Mouse (Mus musculus) G1E (cell line): ENCODE data around the gene Zcchc8.
"Not testable (repeated sequence)": the region's sequence is repeated elsewhere in the genome, so short reads cannot be mapped to it uniquely, and the experiment has no call there.

Source experiments
- CTCF ChIP-seq: IDR thresholded peaks from 2 replicates; pipeline ENCODE4 v1.5.1; 2012; ENCODE audit warnings: low read depth, low read length, inconsistent platforms, mixed read lengths
- GATA1 ChIP-seq: IDR thresholded peaks from 2 replicates; pipeline ENCODE4 v1.6.1; 2012; ENCODE audit warnings: borderline replicate concordance, low read length, inconsistent platforms, mixed read lengths
- GATA2 ChIP-seq: IDR thresholded peaks from 2 replicates; pipeline ENCODE4 v1.6.1; 2012; ENCODE audit warnings: low read depth, low read length, inconsistent platforms, borderline replicate concordance
- POLR2AphosphoS5 ChIP-seq: IDR thresholded peaks from 2 replicates; pipeline ENCODE4 v1.6.1; 2012; ENCODE audit warnings: low read depth, low read length, inconsistent platforms; ENCODE audit not compliant: insufficient replicate concordance

DNA sequence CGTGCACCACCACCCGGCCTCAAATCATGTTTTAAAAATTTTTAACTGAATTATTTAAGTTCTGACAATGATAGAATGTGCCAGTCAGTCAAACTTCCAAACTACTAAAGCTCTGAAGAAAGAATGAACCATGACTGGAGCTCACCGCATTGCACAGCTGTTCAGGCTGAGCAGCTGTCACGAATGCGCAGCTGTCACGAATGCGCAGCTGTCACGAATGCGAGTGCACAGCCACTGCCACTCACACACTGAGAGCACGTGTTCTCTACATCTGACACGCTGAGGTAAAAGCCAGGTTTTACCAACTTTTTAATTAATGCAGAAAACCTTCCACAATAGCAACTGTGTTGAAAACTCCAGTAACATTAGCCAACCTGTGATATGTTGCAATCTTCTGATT, 45.6 kb upstream of the Zcchc8 start:
- not testable (repeated sequence) for TF ChIP-seq CTCF, POLR2AphosphoS5, GATA1, GATA2
